Mouse (Mus musculus) midbrain, postnatal 0 days (tissue): ENCODE measurements around the gene Nkpd1. TPM values are rescaled to one million over a fixed set of nuclear protein-coding genes. Genes with fewer than 3 reads are reported as not detected.
A peak's percentile ranks its signal among the peaks of the same experiment; 100 is the strongest.

ENCODE experiments used
- ATAC-seq: fragments of 200-750 bp; cut with Nextera tagmentation; 2 replicates; pipeline ENCODE4 v1.8.0; 2017; ENCODE audit warnings: moderate number of reproducible peaks, mild to moderate bottlenecking, moderate TSS enrichment, moderate library complexity; ENCODE audit not compliant: low FRiP score
- DNase-seq: peaks from one replicate; pipeline ENCODE4 v3.0.0-alpha.2; 2015; ENCODE audit warnings: low spot score
- H3K27ac ChIP-seq: fragments of 300-500 bp; sonication (generic); 2 replicates; pipeline ENCODE4 v1.5.1; 2014; ENCODE audit warnings: low read depth, mild to moderate bottlenecking, low read length, mixed read lengths
- H3K27me3 ChIP-seq: fragments of 300-500 bp; sonication (generic); 2 replicates; pipeline ENCODE4 v1.6.1; 2014; ENCODE audit warnings: low read length, control low read depth, mixed read lengths; ENCODE audit not compliant: insufficient read depth
- H3K36me3 ChIP-seq: fragments of 300-500 bp; sonication (generic); 2 replicates; pipeline ENCODE4 v1.6.1; 2014; ENCODE audit warnings: low read length, control low read depth, mixed read lengths; ENCODE audit not compliant: insufficient read depth
- H3K4me1 ChIP-seq: fragments of 300-500 bp; sonication (generic); 2 replicates; pipeline ENCODE4 v1.6.1; 2014; ENCODE audit warnings: mild to moderate bottlenecking, control low read depth, antibody characterized with exemption, low read length, mixed read lengths; ENCODE audit not compliant: insufficient read depth
- H3K4me2 ChIP-seq: fragments of 300-500 bp; sonication (generic); 2 replicates; pipeline ENCODE4 v1.6.1; 2014; ENCODE audit warnings: low read depth, mild to moderate bottlenecking, low read length, mixed read lengths; ENCODE audit not compliant: poor library complexity, severe bottlenecking
- H3K4me3 ChIP-seq: fragments of 300-500 bp; sonication (generic); 2 replicates; pipeline ENCODE4 v1.5.1; 2014; ENCODE audit warnings: low read depth, mild to moderate bottlenecking, low read length, moderate library complexity
- H3K9ac ChIP-seq: fragments of 300-500 bp; sonication (generic); replicated peaks from 2 replicates; pipeline ENCODE4 v1.6.1; 2014; ENCODE audit warnings: mild to moderate bottlenecking, low read length, moderate library complexity, mixed read lengths; ENCODE audit not compliant: poor library complexity, severe bottlenecking
- H3K9me3 ChIP-seq: fragments of 300-500 bp; sonication (generic); 2 replicates; pipeline ENCODE4 v1.6.1; 2016; ENCODE audit warnings: low read length, control low read depth
- CTCF ChIP-seq: IDR thresholded peaks from 2 replicates; pipeline ENCODE4 v1.5.1; 2016; ENCODE audit warnings: antibody characterized with exemption, mild to moderate bottlenecking
- WGBS: fragments of 180-500 bp; shearing (Covaris S2); extraction: QIAGEN DNeasy Blood & Tissue Kit; methylation state at CpG from one replicate; pipeline ENCODE4 v1.1.7; 2014; 5-methylcytosine and 5-hydroxymethylcytosine counted together
- polyA plus RNA-seq: library from polyadenylated mRNA; unstranded; fragments of >200 nt; fragmentation: Nextera tagmentation; extraction: Ambion mirVana; gene quantifications from 2 replicates; pipeline ENCODE4 v1.2.1, GENCODE M21; 2015
- total RNA-seq: library from RNA; depleted of rRNA; stranded (reverse); fragments of >200 nt; gene quantifications from 2 replicates; pipeline ENCODE4 v1.2.3, GENCODE M21; 2014

Nkpd1 gene
- total and polyA plus RNA-seq, 2 experiments from 2014 or later: 1.6 to 2.3 TPM

- ATAC-seq: no peak
- Histone ChIP-seq H3K4me1 (no peaks in the 10 kb centered on the region), H3K27ac (no peak overlapping the region), H3K27me3 (no peaks in the 10 kb centered on the region), H3K4me3 (no peak overlapping the region), H3K9ac (no peak overlapping the region), H3K36me3 (peaks cover 10% of the 10 kb centered on the region), H3K9me3 (no peaks in the 10 kb centered on the region), H3K4me2 (no peak overlapping the region)
- DNase-seq: no peak
- WGBS: 77% methylated on average over 2 of the region's 2 CpGs
- no peak for TF ChIP-seq CTCF
Observed at GRCm38 (mm10) chr7:19552443-19552842, 34.8 kb downstream of the Nkpd1 start.

DNA sequence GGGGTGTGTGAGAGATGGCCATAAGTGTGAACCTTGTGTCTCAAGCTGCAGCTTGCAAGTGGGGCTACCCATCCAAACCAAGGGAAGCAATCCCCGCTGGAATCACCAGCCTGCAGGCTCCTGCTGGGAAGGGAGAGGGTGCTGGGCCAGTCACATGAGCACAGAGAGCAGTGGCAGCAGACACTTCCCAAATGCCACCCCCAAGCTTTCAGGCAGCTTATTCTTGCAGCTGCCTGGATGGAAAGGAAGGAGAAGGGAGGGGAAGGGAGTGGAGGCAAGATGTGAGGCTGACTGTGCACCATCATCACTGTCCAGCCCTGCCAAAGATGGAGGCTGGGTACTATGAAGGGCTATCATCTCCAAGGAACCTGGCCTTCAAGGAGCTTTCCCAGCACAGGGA is 36.5 kb downstream of the Nkpd1 start:
- 94% methylated on average over 1 of the region's 1 CpGs for WGBS
- no peak for DNase-seq
- peaks cover 14% of the 10 kb centered on the region; the same call in 1 of the 2 replicates for H3K36me3 ChIP-seq
- H3K27ac ChIP-seq: no peak overlapping the region
- no peaks in the 10 kb centered on the region for H3K9me3 ChIP-seq
- TF ChIP-seq CTCF: no peak
- peaks cover 1% of the 10 kb centered on the region; the same call in 1 of the 2 replicates for H3K4me1 ChIP-seq
- no peak overlapping the region for H3K4me3 ChIP-seq
- ATAC-seq: no peak
- H3K9ac ChIP-seq: no peak overlapping the region
- H3K4me2 ChIP-seq: no peak overlapping the region
- no peaks in the 10 kb centered on the region for H3K27me3 ChIP-seq

DNA sequence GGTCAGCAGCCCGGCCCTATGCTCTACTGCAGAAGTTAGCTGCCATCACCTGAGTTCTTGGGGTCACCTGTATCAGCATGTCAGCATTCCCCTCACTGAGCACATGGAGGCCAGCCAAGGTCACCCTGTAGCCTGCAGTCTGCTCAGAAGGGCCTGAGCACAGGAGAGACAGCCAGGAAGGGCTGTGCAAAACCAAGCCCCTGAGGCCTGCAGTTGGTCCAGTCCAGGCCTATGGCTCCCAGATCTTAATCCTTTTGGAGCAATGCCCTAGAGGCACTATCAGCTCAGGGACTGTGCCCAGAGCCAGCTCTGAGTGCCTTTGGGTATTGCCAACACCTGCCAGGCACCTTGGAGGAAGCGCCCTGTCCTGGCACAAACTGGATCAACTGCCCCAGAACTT is 39.4 kb downstream of the Nkpd1 start:
- ATAC-seq: no peak
- Histone ChIP-seq H3K27ac (no peak overlapping the region), H3K4me1 (peaks cover 13% of the 10 kb centered on the region), H3K9ac (no peak overlapping the region), H3K4me2 (no peak overlapping the region), H3K4me3 (no peak overlapping the region), H3K27me3 (no peaks in the 10 kb centered on the region), H3K9me3 (no peaks in the 10 kb centered on the region), H3K36me3 (peaks cover 14% of the 10 kb centered on the region; the same call in 1 of the 2 replicates)
- 92% methylated on average over 2 of the region's 2 CpGs for WGBS
- TF ChIP-seq CTCF: no peak
- no peak for DNase-seq

DNA sequence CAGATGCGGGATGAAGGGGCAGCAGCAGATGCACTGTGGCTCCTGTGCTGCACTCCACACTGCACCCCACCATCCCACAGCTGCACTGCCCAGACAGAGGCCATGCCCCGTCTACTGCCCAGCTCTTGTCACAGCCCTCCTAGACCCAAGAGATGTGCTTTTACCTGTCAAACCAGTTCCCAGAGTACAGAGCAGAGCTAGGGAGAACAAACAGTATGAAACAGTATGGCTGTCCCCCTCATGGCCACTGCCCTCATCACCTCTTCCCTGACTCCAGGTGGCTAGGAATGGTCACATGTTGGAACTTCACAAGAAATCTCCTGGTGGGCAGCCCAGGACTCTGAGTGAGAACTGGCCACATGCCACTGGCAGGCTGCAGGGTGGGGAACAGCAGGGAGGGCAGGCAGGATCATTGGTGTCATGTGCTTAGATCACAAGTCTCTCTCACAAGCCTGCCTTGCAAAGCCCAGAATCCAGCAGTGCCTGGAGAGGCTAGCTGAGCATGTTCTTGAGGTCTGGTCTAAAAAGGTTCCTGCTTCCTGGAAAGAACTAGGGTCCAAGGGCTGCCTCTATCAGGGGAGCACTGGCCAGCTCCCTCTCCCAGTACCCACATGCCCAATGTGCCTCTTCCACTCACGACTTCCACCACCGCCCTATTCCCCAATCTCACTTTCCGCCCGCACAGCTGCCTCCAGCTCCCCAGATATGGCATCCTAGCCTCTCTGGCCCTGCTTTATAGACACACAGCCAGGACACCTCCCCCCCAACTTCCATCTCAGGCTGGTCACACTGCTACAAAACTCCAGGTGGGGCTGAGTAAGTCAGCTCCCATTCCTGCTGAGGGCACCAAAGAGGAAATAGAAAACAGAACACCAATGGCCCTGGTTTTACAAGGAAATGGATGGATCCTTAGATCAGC is 40.6 kb downstream of the Nkpd1 start:
- H3K27me3 ChIP-seq: no peaks in the 10 kb centered on the region
- H3K36me3 ChIP-seq: peaks cover 8% of the 10 kb centered on the region; the same call in 1 of the 2 replicates
- peaks cover 13% of the 10 kb centered on the region for H3K4me1 ChIP-seq
- H3K27ac ChIP-seq: no peak overlapping the region
- ATAC-seq (no peak), DNase-seq (no peak)
- TF ChIP-seq CTCF: no peak
- H3K4me2 ChIP-seq: 0 out of 2 replicates have a peak overlapping the region, but pooled peaks have one; percentile 18
- no peaks in the 10 kb centered on the region for H3K9me3 ChIP-seq
- no peak overlapping the region for H3K4me3 ChIP-seq
- WGBS: 95% methylated on average over 6 of the region's 6 CpGs
- 0 out of 2 replicates have a peak overlapping the region, but pooled peaks have one; percentile 4 for H3K9ac ChIP-seq

DNA sequence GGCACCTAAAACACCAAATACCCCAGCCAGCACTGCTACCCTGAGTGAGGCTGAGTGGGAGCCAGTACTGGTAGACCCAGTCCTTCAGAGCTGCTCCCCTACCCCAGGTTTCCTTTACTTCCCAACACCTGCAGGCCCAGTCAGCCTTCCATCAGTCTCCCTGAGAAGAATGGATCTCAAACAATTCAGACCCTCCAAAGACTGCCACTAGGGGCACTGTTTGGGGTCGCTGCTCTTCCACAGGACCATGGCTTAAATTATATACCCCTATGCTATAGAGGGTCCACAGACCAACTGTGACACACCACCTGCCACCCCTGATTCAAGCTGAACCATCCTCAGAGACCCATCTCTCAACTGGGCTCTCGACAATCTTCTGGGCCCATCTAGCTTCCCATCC is 41.3 kb downstream of the Nkpd1 start:
- Histone ChIP-seq H3K4me2 (peak overlapping the region; percentile 18; the same call in 1 of the 2 replicates), H3K27ac (no peak overlapping the region), H3K4me3 (no peak overlapping the region), H3K9ac (0 out of 2 replicates have a peak overlapping the region, but pooled peaks have one; percentile 4), H3K27me3 (no peaks in the 10 kb centered on the region), H3K4me1 (peaks cover 13% of the 10 kb centered on the region), H3K9me3 (no peaks in the 10 kb centered on the region), H3K36me3 (peaks cover 6% of the 10 kb centered on the region; the same call in 1 of the 2 replicates)
- TF ChIP-seq CTCF: peak; percentile 68
- WGBS: 51% methylated on average over 2 of the region's 2 CpGs
- no peak for DNase-seq
- no peak for ATAC-seq
